25 mouse cellular contexts compared by ENCODE assay signal in the genomic region with DNA sequence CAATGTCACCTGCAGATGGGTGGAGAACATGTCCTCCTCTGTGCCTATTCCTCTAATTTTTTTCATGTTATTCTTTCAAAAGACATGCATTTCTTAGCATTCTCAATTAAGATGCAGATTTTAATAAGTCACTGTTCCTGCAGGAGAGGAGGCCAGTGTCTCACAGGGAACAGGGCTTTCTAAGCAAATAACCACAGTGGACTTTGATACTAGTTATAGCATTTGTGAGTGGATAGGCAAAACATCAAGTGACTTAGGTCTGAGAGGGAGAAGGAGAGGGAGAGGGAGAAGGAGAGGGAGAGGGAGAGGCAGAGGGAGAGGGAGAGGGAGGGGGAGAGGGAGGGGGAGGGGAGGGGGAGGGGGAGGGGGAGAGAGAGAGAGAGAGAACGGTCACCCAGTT. TPM values are rescaled to one million over a fixed set of nuclear protein-coding genes. Genes with fewer than 3 reads are reported as not detected.
A peak's percentile ranks its signal among the peaks of the same experiment; 100 is the strongest.
DNase-seq lines count a peak whose midpoint lies in the region; ATAC-seq lines count a peak whose summit lies in the region.
"Had no signal": no experiment of that assay in that cellular context is flagged by ENCODE, and none has a peak within 500 bp of the region (broad histone marks: within the 10 kb centered on the region; RNA-seq: fewer than 3 reads in every experiment).

No protein-coding gene starts in this region.

- no peak for ATAC-seq in embryonic facial prominence, embryonic 13.5 days (ENCODE audit: insufficient number of reproducible peaks, insufficient read depth, low FRiP score, low TSS enrichment, low read depth)
- no peak for ATAC-seq in kidney, embryonic 16.5 days (ENCODE audit: low FRiP score, low TSS enrichment)
- no peak for ATAC-seq in granulocyte monocyte progenitor cell, adult 5-6 weeks (replicated peaks; ENCODE audit: poor library complexity, severe bottlenecking)
- ATAC-seq: forebrain, embryonic 14.5 days; inflammation-experienced regulatory T-cells, adult 6 months; midbrain, embryonic 15.5 days had no signal

- H3K9me3 ChIP-seq in embryonic facial prominence, embryonic 13.5 days = no peaks in the 10 kb centered on the region
- no peaks in the 10 kb centered on the region for H3K9me3 ChIP-seq in embryonic facial prominence, embryonic 10.5 days
- no peaks in the 10 kb centered on the region for H3K9me3 ChIP-seq in kidney, embryonic 16.5 days (ENCODE audit: low read length)
- H3K9me3 ChIP-seq: heart, embryonic 13.5 days; limb, embryonic 10.5 days; limb, embryonic 15.5 days; liver, embryonic 15.5 days; midbrain, embryonic 10.5 days; midbrain, embryonic 15.5 days; stomach, embryonic 15.5 days had no signal

- no peak overlapping the region for H3K4me3 ChIP-seq in embryonic facial prominence, embryonic 13.5 days
- H3K4me3 ChIP-seq in embryonic facial prominence, embryonic 10.5 days = no peak overlapping the region
- H3K4me3 ChIP-seq in kidney, embryonic 16.5 days (ENCODE audit: low read length) = no peak overlapping the region
- H3K4me3 ChIP-seq: heart, adult 2 months; heart, embryonic 13.5 days; limb, embryonic 10.5 days; limb, embryonic 15.5 days; liver, embryonic 15.5 days; midbrain, embryonic 10.5 days; midbrain, embryonic 15.5 days; stomach, embryonic 15.5 days had no signal

- no peak for DNase-seq in embryonic facial prominence, embryonic 10.5 days (ENCODE audit: low spot score)
- peak; percentile 75 for DNase-seq in kidney, adult 9 months
- DNase-seq in kidney, adult 18-20 months = no peak
- no peak for DNase-seq in neural tube, embryonic 10.5 days (ENCODE audit: extremely low spot score, low spot score)
- DNase-seq: adrenal gland, adult 8-10 months; cerebellum, postnatal 14 days; gastrocnemius, postnatal 25 days; heart, adult 2 months; heart, postnatal 10 days; lung, embryonic 14.5 days; right cerebral cortex, postnatal 25 days had no signal

- no peak overlapping the region for H3K4me2 ChIP-seq in embryonic facial prominence, embryonic 13.5 days
- H3K4me2 ChIP-seq in kidney, embryonic 16.5 days (replicated peaks; ENCODE audit: low read depth, low read length) = no peak overlapping the region
- H3K4me2 ChIP-seq: heart, embryonic 13.5 days; hindbrain, embryonic 14.5 days; limb, embryonic 15.5 days; liver, embryonic 15.5 days; lung, embryonic 14.5 days; midbrain, embryonic 15.5 days; stomach, embryonic 15.5 days had no signal

- H3K27ac ChIP-seq in embryonic facial prominence, embryonic 13.5 days = 0 out of 2 replicates have a peak overlapping the region, but pooled peaks have one; percentile 28
- no peak overlapping the region for H3K27ac ChIP-seq in embryonic facial prominence, embryonic 10.5 days (replicated peaks)
- peak overlapping the region; percentile 66; the same call in 1 of the 2 replicates for H3K27ac ChIP-seq in kidney, embryonic 16.5 days (ENCODE audit: low read length)
- H3K27ac ChIP-seq: heart, adult 2 months; heart, embryonic 13.5 days; hindbrain, embryonic 14.5 days; limb, embryonic 10.5 days; liver, embryonic 15.5 days; midbrain, embryonic 10.5 days; midbrain, embryonic 15.5 days; stomach, embryonic 15.5 days had no signal

- WGBS in embryonic facial prominence, embryonic 13.5 days = 89% methylated on average over 1 of the region's 1 CpGs
- WGBS in embryonic facial prominence, embryonic 10.5 days = 88% methylated on average over 1 of the region's 1 CpGs
- WGBS in kidney, embryonic 16.5 days = no CpG with 5 or more reads among the region's 1 CpGs

- H3K27me3 ChIP-seq in embryonic facial prominence, embryonic 13.5 days = no peaks in the 10 kb centered on the region
- no peaks in the 10 kb centered on the region for H3K27me3 ChIP-seq in embryonic facial prominence, embryonic 10.5 days (replicated peaks; ENCODE audit: low read depth, poor library complexity, severe bottlenecking)
- no peaks in the 10 kb centered on the region for H3K27me3 ChIP-seq in kidney, embryonic 16.5 days (ENCODE audit: insufficient read depth, low read length)
- H3K27me3 ChIP-seq: heart, embryonic 13.5 days; limb, embryonic 15.5 days; liver, embryonic 15.5 days; midbrain, embryonic 15.5 days; stomach, embryonic 15.5 days had no signal

- H3K9ac ChIP-seq in embryonic facial prominence, embryonic 13.5 days = no peak overlapping the region
- no peak overlapping the region for H3K9ac ChIP-seq in kidney, embryonic 16.5 days (replicated peaks; ENCODE audit: low read length)
- H3K9ac ChIP-seq: heart, embryonic 13.5 days; hindbrain, embryonic 14.5 days; limb, embryonic 15.5 days; liver, embryonic 15.5 days; lung, embryonic 14.5 days; midbrain, embryonic 15.5 days; stomach, embryonic 15.5 days had no signal

- no peaks in the 10 kb centered on the region for H3K36me3 ChIP-seq in embryonic facial prominence, embryonic 13.5 days
- no peaks in the 10 kb centered on the region for H3K36me3 ChIP-seq in embryonic facial prominence, embryonic 10.5 days (replicated peaks)
- H3K36me3 ChIP-seq in kidney, embryonic 16.5 days (ENCODE audit: insufficient read depth, low read length) = no peaks in the 10 kb centered on the region
- H3K36me3 ChIP-seq: heart, embryonic 13.5 days; limb, embryonic 10.5 days; limb, embryonic 15.5 days; liver, embryonic 15.5 days; midbrain, embryonic 10.5 days; midbrain, embryonic 15.5 days; stomach, embryonic 15.5 days had no signal

- H3K4me1 ChIP-seq in embryonic facial prominence, embryonic 13.5 days = no peaks in the 10 kb centered on the region; the same call in 1 of the 2 replicates
- H3K4me1 ChIP-seq in embryonic facial prominence, embryonic 10.5 days = peaks cover 6% of the 10 kb centered on the region; the same call in 1 of the 2 replicates
- no peaks in the 10 kb centered on the region for H3K4me1 ChIP-seq in kidney, embryonic 16.5 days (ENCODE audit: insufficient read depth, low read length)
- H3K4me1 ChIP-seq: stomach, embryonic 15.5 days had no signal

RNA-seq across cellular contexts. Expression of a gene that starts 50.4 kb away (rescaled TPM):
- 7.9 and 9.0 TPM in 2 replicates for polyA plus RNA-seq in embryonic facial prominence, embryonic 13.5 days (2015; fragmentation: Nextera tagmentation; extraction: Ambion mirVana)
- polyA plus RNA-seq in embryonic facial prominence, embryonic 10.5 days (2016; fragmentation: Nextera tagmentation; extraction: Ambion mirVana) = 2.3 and 2.7 TPM in 2 replicates
- 7.9 and 9.0 TPM in 2 replicates for polyA plus RNA-seq in kidney, embryonic 16.5 days (2015; fragmentation: Nextera tagmentation; extraction: Ambion mirVana)
- not detected in 2 replicates for total RNA-seq in granulocyte monocyte progenitor cell, adult 5-6 weeks (2014; fragmentation: Nextera tagmentation)
- 0.15 and 0.34 TPM in 2 replicates for total RNA-seq in granulocyte monocyte progenitor cell, adult 5-6 weeks (2017)
- total RNA-seq: CH12.LX had no signal
